Mouse (Mus musculus) midbrain, postnatal 0 days (tissue): ENCODE measurements around the gene Gm43720. TPM values are rescaled to one million over a fixed set of nuclear protein-coding genes. Genes with fewer than 3 reads are reported as not detected.
A peak's percentile ranks its signal among the peaks of the same experiment; 100 is the strongest.

Source experiments
- ATAC-seq: fragments of 200-750 bp; cut with Nextera tagmentation; 2 replicates; pipeline ENCODE4 v1.8.0; 2017; ENCODE audit warnings: moderate number of reproducible peaks, mild to moderate bottlenecking, moderate TSS enrichment, moderate library complexity; ENCODE audit not compliant: low FRiP score
- DNase-seq: peaks from one replicate; pipeline ENCODE4 v3.0.0-alpha.2; 2015; ENCODE audit warnings: low spot score
- H3K27ac ChIP-seq: fragments of 300-500 bp; sonication (generic); 2 replicates; pipeline ENCODE4 v1.5.1; 2014; ENCODE audit warnings: low read depth, mild to moderate bottlenecking, low read length, mixed read lengths
- H3K27me3 ChIP-seq: fragments of 300-500 bp; sonication (generic); 2 replicates; pipeline ENCODE4 v1.6.1; 2014; ENCODE audit warnings: low read length, control low read depth, mixed read lengths; ENCODE audit not compliant: insufficient read depth
- H3K36me3 ChIP-seq: fragments of 300-500 bp; sonication (generic); 2 replicates; pipeline ENCODE4 v1.6.1; 2014; ENCODE audit warnings: low read length, control low read depth, mixed read lengths; ENCODE audit not compliant: insufficient read depth
- H3K4me1 ChIP-seq: fragments of 300-500 bp; sonication (generic); 2 replicates; pipeline ENCODE4 v1.6.1; 2014; ENCODE audit warnings: mild to moderate bottlenecking, control low read depth, antibody characterized with exemption, low read length, mixed read lengths; ENCODE audit not compliant: insufficient read depth
- H3K4me2 ChIP-seq: fragments of 300-500 bp; sonication (generic); 2 replicates; pipeline ENCODE4 v1.6.1; 2014; ENCODE audit warnings: low read depth, mild to moderate bottlenecking, low read length, mixed read lengths; ENCODE audit not compliant: poor library complexity, severe bottlenecking
- H3K4me3 ChIP-seq: fragments of 300-500 bp; sonication (generic); 2 replicates; pipeline ENCODE4 v1.5.1; 2014; ENCODE audit warnings: low read depth, mild to moderate bottlenecking, low read length, moderate library complexity
- H3K9ac ChIP-seq: fragments of 300-500 bp; sonication (generic); replicated peaks from 2 replicates; pipeline ENCODE4 v1.6.1; 2014; ENCODE audit warnings: mild to moderate bottlenecking, low read length, moderate library complexity, mixed read lengths; ENCODE audit not compliant: poor library complexity, severe bottlenecking
- H3K9me3 ChIP-seq: fragments of 300-500 bp; sonication (generic); 2 replicates; pipeline ENCODE4 v1.6.1; 2016; ENCODE audit warnings: low read length, control low read depth
- CTCF ChIP-seq: IDR thresholded peaks from 2 replicates; pipeline ENCODE4 v1.5.1; 2016; ENCODE audit warnings: antibody characterized with exemption, mild to moderate bottlenecking
- WGBS: fragments of 180-500 bp; shearing (Covaris S2); extraction: QIAGEN DNeasy Blood & Tissue Kit; methylation state at CpG from one replicate; pipeline ENCODE4 v1.1.7; 2014; 5-methylcytosine and 5-hydroxymethylcytosine counted together
- polyA plus RNA-seq: library from polyadenylated mRNA; unstranded; fragments of >200 nt; fragmentation: Nextera tagmentation; extraction: Ambion mirVana; gene quantifications from 2 replicates; pipeline ENCODE4 v1.2.1, GENCODE M21; 2015
- total RNA-seq: library from RNA; depleted of rRNA; stranded (reverse); fragments of >200 nt; gene quantifications from 2 replicates; pipeline ENCODE4 v1.2.3, GENCODE M21; 2014

Gene Gm43720
- total and polyA plus RNA-seq, 2 experiments from 2014 or later: 0.11 TPM; not detected in 1

DNA sequence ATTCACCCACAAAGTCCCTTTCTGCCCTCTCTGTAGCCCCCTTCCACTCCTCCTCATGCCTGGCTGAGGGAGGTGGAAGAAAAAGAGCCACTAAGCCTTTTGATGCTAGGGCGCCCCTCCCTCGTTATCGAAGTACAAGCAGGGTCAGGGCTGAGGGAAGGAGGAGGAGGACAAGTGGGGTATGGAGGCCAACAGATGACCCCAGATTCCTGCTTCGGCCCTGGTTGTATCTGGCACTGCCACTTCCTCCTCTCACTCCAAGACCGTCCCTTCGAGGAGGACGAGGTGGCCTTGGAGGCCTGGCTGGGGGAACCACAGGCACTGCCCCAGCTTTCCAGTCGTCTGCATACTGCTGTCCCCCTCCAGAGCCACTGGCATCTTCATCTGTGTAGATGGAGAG lies 5.6 kb downstream of the Gm43720 start:
- Histone ChIP-seq H3K9ac (no peak overlapping the region), H3K27me3 (no peaks in the 10 kb centered on the region), H3K4me3 (no peak overlapping the region), H3K27ac (no peak overlapping the region), H3K4me1 (no peaks in the 10 kb centered on the region; the same call in 1 of the 2 replicates), H3K36me3 (peaks cover 4% of the 10 kb centered on the region), H3K4me2 (no peak overlapping the region), H3K9me3 (no peaks in the 10 kb centered on the region)
- no peak for DNase-seq
- WGBS: 52% methylated on average over 8 of the region's 8 CpGs
- ATAC-seq: no peak
- TF ChIP-seq CTCF: no peak

DNA sequence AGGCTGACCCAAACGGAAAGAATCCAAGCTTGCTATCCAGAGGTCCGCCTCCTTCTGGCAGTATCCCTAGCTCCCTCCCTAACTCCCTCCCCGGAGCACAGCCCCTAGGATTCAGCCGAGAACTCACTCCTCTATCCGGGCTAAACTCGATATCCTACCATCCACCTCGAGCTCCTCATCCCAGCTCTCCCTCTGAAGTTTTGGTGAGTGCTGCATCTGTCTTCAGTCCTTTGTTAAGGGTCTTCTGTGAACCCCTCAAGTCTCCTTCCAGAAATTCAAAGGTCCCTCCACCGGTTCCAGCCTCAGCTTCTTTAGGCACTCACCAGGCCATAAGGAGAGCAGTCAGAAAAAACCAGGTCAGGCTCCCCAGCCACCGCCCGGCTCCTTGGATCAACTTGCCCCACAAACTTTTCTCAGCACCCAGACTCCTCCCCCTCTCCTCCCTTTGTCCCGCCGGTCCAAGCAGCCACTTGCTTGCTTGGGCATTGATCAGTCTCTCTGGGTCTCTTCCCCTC lies 7.3 kb downstream of the Gm43720 start, which contains the start of gene Gal3st4:
Gene Gal3st4, minus strand, starts transcription at position 432 of the 515 bp plus-strand sequence.
- Histone ChIP-seq H3K4me1 (no peaks in the 10 kb centered on the region; the same call in 1 of the 2 replicates), H3K4me3 (no peak within 1 kb of the TSS), H3K27ac (no peak within 1 kb of the TSS), H3K4me2 (peak within 1 kb of the TSS; percentile 26), H3K27me3 (no peaks in the 10 kb centered on the region), H3K9ac (no peak within 1 kb of the TSS), H3K36me3 (peaks cover 4% of the 10 kb centered on the region), H3K9me3 (no peaks in the 10 kb centered on the region)
- ATAC-seq (no peak), DNase-seq (no peak)
- 1% methylated on average over 12 of the region's 12 CpGs for WGBS
- TF ChIP-seq CTCF: no peak

DNA sequence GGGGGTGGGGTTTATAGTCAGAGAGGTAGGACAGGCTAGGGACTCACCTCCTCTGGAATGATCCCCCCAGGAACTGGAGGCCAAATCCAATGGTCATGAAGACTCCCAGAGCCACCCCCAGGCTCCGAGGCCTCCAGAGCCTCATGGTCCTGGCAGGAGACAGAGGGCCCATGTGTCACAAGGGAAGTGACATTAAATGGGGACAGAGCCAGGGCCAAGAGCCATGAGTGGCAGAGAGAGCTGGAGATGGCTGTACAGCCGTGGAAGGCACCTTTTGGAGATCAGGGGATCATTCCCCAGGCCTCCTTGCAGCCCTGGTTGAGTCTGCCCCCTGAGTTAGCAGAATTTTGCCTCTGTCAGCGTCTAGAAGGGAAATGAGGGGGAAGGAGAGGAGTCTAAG lies 8.5 kb downstream of the Gm43720 start:
- no peak overlapping the region for H3K4me3 ChIP-seq
- DNase-seq: no peak
- peaks cover 4% of the 10 kb centered on the region; the same call in 1 of the 2 replicates for H3K36me3 ChIP-seq
- no peaks in the 10 kb centered on the region for H3K27me3 ChIP-seq
- no peak overlapping the region for H3K9ac ChIP-seq
- no peaks in the 10 kb centered on the region; the same call in 1 of the 2 replicates for H3K4me1 ChIP-seq
- no peak overlapping the region for H3K4me2 ChIP-seq
- no peak for ATAC-seq
- H3K9me3 ChIP-seq: no peaks in the 10 kb centered on the region
- 58% methylated on average over 3 of the region's 3 CpGs for WGBS
- no peak overlapping the region for H3K27ac ChIP-seq
- no peak for TF ChIP-seq CTCF

DNA sequence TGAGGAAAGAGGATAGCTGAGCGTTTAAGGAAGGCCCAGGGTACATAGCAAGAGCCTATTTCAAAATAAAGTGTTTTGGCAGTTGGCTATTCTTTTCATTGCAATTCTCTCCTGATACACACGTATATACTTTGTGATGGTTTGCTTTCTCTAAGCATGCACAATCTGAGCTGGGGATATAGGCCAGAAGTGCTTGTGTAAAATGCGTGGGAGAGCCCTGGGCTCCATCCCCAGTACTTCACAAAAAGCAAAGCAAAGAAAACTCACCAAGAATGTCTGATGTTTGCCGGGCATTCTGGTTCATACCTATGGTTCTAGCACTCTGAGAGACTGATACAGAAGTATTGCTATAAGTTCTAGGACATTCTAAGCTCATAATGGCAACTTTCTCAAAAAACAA lies 10.8 kb downstream of the Gm43720 start:
- no peak overlapping the region for H3K4me2 ChIP-seq
- H3K4me3 ChIP-seq: no peak overlapping the region
- no peaks in the 10 kb centered on the region for H3K9me3 ChIP-seq
- ATAC-seq: no peak
- 87% methylated on average over 4 of the region's 4 CpGs for WGBS
- H3K36me3 ChIP-seq: no peaks in the 10 kb centered on the region
- no peak for DNase-seq
- no peak overlapping the region for H3K27ac ChIP-seq
- no peaks in the 10 kb centered on the region; the same call in 1 of the 2 replicates for H3K4me1 ChIP-seq
- H3K27me3 ChIP-seq: no peaks in the 10 kb centered on the region
- TF ChIP-seq CTCF: no peak
- no peak overlapping the region for H3K9ac ChIP-seq

DNA sequence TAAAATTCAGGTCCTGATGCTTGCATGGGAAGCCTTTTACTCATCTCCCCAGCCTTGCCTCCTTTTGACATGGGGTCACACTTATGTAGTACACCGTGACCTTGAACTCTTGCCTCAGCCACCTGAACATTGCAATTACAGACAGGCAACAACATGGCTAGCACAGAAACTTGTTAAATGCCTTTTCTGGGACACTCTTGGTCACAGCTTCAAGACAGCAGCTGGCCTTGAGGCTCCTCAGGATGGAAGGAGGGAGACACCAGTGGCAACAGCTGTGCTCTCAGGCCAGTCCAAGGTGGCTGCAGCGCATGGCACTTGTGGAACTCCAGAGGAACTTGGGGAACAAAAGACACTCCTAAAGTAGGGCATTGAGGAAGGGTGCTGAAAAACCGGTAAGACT lies 12.6 kb downstream of the Gm43720 start:
- Histone ChIP-seq H3K9me3 (no peaks in the 10 kb centered on the region), H3K4me1 (peaks cover 4% of the 10 kb centered on the region; the same call in 1 of the 2 replicates), H3K9ac (no peak overlapping the region), H3K36me3 (no peaks in the 10 kb centered on the region; the same call in 1 of the 2 replicates), H3K4me2 (no peak overlapping the region), H3K4me3 (no peak overlapping the region), H3K27me3 (no peaks in the 10 kb centered on the region), H3K27ac (no peak overlapping the region)
- TF ChIP-seq CTCF: no peak
- ATAC-seq (no peak), DNase-seq (no peak)
- WGBS: 90% methylated on average over 3 of the region's 3 CpGs

DNA sequence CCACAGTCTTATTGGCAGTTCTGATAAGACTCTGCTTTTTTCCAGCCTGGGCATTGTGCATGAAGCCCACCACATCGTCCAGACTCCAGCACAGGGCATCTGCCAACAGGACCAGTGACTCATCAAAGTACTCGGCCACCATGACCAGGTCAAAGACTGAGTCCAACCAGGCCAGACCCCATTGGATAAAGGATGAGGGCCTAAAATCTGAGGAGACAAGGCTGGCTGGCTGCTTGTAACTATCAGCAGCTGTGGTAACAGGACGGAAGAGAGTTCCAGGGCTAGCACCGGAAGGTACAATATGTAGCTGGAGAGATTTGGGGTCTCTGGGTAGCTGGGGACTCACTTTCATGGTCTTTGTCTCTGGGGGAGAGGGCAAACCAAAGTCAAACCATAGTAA lies 14.0 kb downstream of the Gm43720 start:
- Histone ChIP-seq H3K27me3 (no peaks in the 10 kb centered on the region), H3K4me3 (no peak overlapping the region), H3K4me1 (peaks cover 4% of the 10 kb centered on the region; the same call in 1 of the 2 replicates), H3K9ac (no peak overlapping the region), H3K36me3 (peaks cover 9% of the 10 kb centered on the region), H3K27ac (no peak overlapping the region), H3K9me3 (no peaks in the 10 kb centered on the region), H3K4me2 (no peak overlapping the region)
- no peak for ATAC-seq
- no peak for TF ChIP-seq CTCF
- DNase-seq: no peak
- WGBS: 99% methylated on average over 4 of the region's 4 CpGs
